Mouse (Mus musculus): Measurements from ENCODE around the gene Appbp2. TPM values are rescaled to one million over a fixed set of nuclear protein-coding genes. Genes with fewer than 3 reads are reported as not detected.
A peak's percentile ranks its signal among the peaks of the same experiment; 100 is the strongest.

Appbp2 gene
- polyA plus RNA-seq, 1 experiment from 2014 or later = 46.5 TPM

DNA sequence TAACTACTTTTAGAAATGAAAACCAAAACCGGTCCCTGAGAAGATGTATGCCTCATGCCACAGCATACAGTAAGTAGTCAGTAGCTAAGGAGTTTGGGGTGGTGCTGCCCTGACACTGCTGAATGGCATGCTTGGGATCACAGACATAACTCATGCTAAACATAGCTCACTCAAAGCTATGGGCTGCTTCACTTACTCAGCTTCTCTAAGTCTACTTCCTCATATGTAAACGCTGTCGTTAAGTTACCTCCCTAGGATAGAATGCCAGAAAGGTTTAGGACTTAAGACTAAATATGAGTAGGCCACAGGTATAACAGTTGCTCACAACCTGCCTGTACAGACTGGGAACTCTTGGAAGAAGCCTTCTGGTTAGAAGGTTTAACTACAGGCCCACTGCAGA is 20.3 kb downstream of the Appbp2 start:
- H3K36me3 ChIP-seq = peaks cover 53% of the 10 kb centered on the region

GRCm38 (mm10) chr11:85213215-85213614 is 21.7 kb downstream of the Appbp2 start:
- no peak overlapping the region for H3K4me3 ChIP-seq (replicated peaks)
- 97% methylated on average over 2 of the region's 2 CpGs for WGBS
- H3K27me3 ChIP-seq = no peaks in the 10 kb centered on the region
- no peak overlapping the region for H3K4me2 ChIP-seq (replicated peaks)
- no peaks in the 10 kb centered on the region for H3K9me3 ChIP-seq
- no peak overlapping the region for H3K9ac ChIP-seq (replicated peaks)
- no peak overlapping the region for H3K27ac ChIP-seq
- ATAC-seq = no peak
- no peaks in the 10 kb centered on the region for H3K4me1 ChIP-seq (replicated peaks)
- peaks cover 66% of the 10 kb centered on the region for H3K36me3 ChIP-seq

More for the DNA sequence above, 20.3 kb downstream of the Appbp2 start:
- H3K4me1 ChIP-seq (replicated peaks) = no peaks in the 10 kb centered on the region
- no peak overlapping the region for H3K27ac ChIP-seq
- no peak for ATAC-seq
- H3K27me3 ChIP-seq = no peaks in the 10 kb centered on the region
- no peaks in the 10 kb centered on the region for H3K9me3 ChIP-seq
- no peak overlapping the region for H3K4me3 ChIP-seq (replicated peaks)
- 95% methylated on average over 3 of the region's 3 CpGs for WGBS
- H3K9ac ChIP-seq (replicated peaks) = no peak overlapping the region
- no peak overlapping the region for H3K4me2 ChIP-seq (replicated peaks)

- Histone ChIP-seq H3K36me3 (peaks cover 83% of the 10 kb centered on the region), H3K9me3 (no peaks in the 10 kb centered on the region)
Measured at GRCm38 (mm10) chr11:85211151-85211550, 23.8 kb downstream of the Appbp2 start.

GRCm38 (mm10) chr11:85206231-85206630 is 28.7 kb downstream of the Appbp2 start:
- Histone ChIP-seq H3K27me3 (no peaks in the 10 kb centered on the region), H3K4me3 (replicated peaks) (no peak overlapping the region), H3K4me2 (replicated peaks) (no peak overlapping the region), H3K9me3 (no peaks in the 10 kb centered on the region), H3K36me3 (peaks cover 74% of the 10 kb centered on the region), H3K9ac (replicated peaks) (no peak overlapping the region), H3K4me1 (replicated peaks) (no peaks in the 10 kb centered on the region), H3K27ac (no peak overlapping the region)
- no peak for ATAC-seq

More at GRCm38 (mm10) chr11:85211151-85211550, 23.8 kb downstream of the Appbp2 start:
- WGBS = 95% methylated on average over 2 of the region's 2 CpGs
- ATAC-seq = no peak
- no peaks in the 10 kb centered on the region for H3K4me1 ChIP-seq (replicated peaks)
- no peaks in the 10 kb centered on the region for H3K27me3 ChIP-seq
- H3K27ac ChIP-seq = no peak overlapping the region
- no peak overlapping the region for H3K4me2 ChIP-seq (replicated peaks)
- H3K4me3 ChIP-seq (replicated peaks) = no peak overlapping the region
- H3K9ac ChIP-seq (replicated peaks) = no peak overlapping the region

DNA sequence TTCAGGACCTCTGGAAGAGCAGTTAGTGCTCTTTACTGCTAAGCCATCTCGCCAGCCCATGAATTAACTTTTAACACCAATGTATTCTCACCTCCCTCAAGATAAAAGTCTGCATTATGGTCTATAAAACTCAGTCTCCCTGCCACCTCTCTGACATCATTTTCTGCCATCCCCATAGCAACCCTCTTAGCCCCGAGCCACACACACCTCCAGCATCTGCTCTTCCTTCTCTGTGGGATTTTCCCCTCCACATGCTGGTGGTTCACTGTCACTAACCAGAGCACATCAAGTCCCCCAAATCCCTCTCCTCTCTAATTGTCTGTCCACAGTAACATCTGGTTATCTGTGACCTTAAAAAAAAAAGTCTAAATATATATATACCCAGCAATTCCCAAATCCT is 36.0 kb downstream of the Appbp2 start:
- H3K27ac ChIP-seq = no peak overlapping the region
- peaks cover 85% of the 10 kb centered on the region for H3K36me3 ChIP-seq
- H3K4me1 ChIP-seq (replicated peaks) = no peaks in the 10 kb centered on the region
- H3K27me3 ChIP-seq = no peaks in the 10 kb centered on the region
- whole genome bisulfite sequencing = 89% methylated on average over 2 of the region's 2 CpGs
- no peaks in the 10 kb centered on the region for H3K9me3 ChIP-seq
- no peak overlapping the region for H3K4me2 ChIP-seq (replicated peaks)
- ATAC-seq = no peak
- H3K4me3 ChIP-seq (replicated peaks) = no peak overlapping the region
- H3K9ac ChIP-seq (replicated peaks) = no peak overlapping the region

- no peak for ATAC-seq
Measured at GRCm38 (mm10) chr11:85196046-85196445, 38.9 kb downstream of the Appbp2 start.

DNA sequence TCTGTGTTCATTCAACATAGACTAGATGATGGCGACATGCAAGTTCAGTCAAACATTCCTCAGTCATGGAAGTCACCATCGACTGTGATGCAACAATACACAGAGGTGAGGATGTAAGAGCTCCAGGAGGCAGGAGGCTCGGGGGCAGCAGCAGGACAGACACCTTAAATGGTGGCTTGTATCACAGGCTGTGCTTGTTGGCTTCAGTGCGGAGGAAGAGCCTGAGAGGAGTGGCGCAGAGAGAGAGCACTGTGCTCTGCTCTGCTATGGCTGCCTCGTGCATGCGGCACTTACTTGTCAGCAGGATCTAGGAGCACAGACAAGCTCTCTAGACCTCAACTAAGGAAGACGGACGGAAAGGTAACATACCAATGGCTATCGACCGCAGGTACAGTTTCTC is 40.7 kb downstream of the Appbp2 start:
- no peak overlapping the region for H3K4me3 ChIP-seq (replicated peaks)
- H3K9ac ChIP-seq (replicated peaks) = no peak overlapping the region
- H3K9me3 ChIP-seq = no peaks in the 10 kb centered on the region
- H3K4me2 ChIP-seq (replicated peaks) = no peak overlapping the region
- no peaks in the 10 kb centered on the region for H3K27me3 ChIP-seq
- H3K4me1 ChIP-seq (replicated peaks) = no peaks in the 10 kb centered on the region
- no peak for ATAC-seq
- peaks cover 87% of the 10 kb centered on the region for H3K36me3 ChIP-seq
- 96% methylated on average over 11 of the region's 11 CpGs for WGBS
- H3K27ac ChIP-seq = no peak overlapping the region

More at GRCm38 (mm10) chr11:85196046-85196445, 38.9 kb downstream of the Appbp2 start:
- Histone ChIP-seq H3K9me3 (no peaks in the 10 kb centered on the region), H3K27me3 (no peaks in the 10 kb centered on the region), H3K4me2 (replicated peaks) (no peak overlapping the region), H3K27ac (no peak overlapping the region), H3K36me3 (peaks cover 88% of the 10 kb centered on the region), H3K4me3 (replicated peaks) (no peak overlapping the region), H3K4me1 (replicated peaks) (no peaks in the 10 kb centered on the region), H3K9ac (replicated peaks) (no peak overlapping the region)
- WGBS = 96% methylated on average over 9 of the region's 9 CpGs

- no peak overlapping the region for H3K9ac ChIP-seq (replicated peaks)
Measured at GRCm38 (mm10) chr11:85190741-85191140, 44.2 kb downstream of the Appbp2 start.

GRCm38 (mm10) chr11:85189110-85189509 is 45.8 kb downstream of the Appbp2 start:
- ATAC-seq = no peak
- H3K4me3 ChIP-seq (replicated peaks) = no peak overlapping the region
- H3K4me1 ChIP-seq (replicated peaks) = no peaks in the 10 kb centered on the region
- peaks cover 54% of the 10 kb centered on the region for H3K36me3 ChIP-seq
- no peak overlapping the region for H3K4me2 ChIP-seq (replicated peaks)
- H3K27me3 ChIP-seq = no peaks in the 10 kb centered on the region
- no peak overlapping the region for H3K27ac ChIP-seq
- 96% methylated on average over 4 of the region's 4 CpGs for WGBS
- H3K9ac ChIP-seq (replicated peaks) = no peak overlapping the region
- no peaks in the 10 kb centered on the region for H3K9me3 ChIP-seq

More at GRCm38 (mm10) chr11:85190741-85191140, 44.2 kb downstream of the Appbp2 start:
- Histone ChIP-seq H3K4me2 (replicated peaks) (no peak overlapping the region), H3K27me3 (no peaks in the 10 kb centered on the region), H3K4me1 (replicated peaks) (no peaks in the 10 kb centered on the region), H3K27ac (no peak overlapping the region), H3K9me3 (no peaks in the 10 kb centered on the region), H3K4me3 (replicated peaks) (no peak overlapping the region), H3K36me3 (peaks cover 70% of the 10 kb centered on the region)
- ATAC-seq = no peak
- 97% methylated on average over 12 of the region's 12 CpGs for WGBS

DNA sequence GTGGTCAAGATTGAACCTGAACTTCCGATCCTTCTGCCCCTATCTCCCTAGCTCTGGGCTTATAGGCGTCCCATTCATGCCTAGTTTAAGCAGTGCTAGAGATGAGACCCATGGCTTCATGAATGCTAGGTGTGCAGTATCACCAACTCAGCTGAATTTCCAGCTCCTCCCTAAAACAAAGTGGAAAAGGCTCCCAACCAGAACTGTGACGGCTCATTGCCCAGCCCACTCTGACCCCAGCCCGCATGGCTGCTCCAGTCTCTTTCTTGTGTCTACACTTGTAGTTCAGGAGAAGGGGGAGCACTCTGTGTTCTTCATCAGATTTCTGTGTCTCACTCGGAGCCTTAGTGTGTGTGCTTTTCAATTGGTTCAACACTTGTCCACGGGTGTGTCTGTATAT is 50.1 kb downstream of the Appbp2 start:
- H3K9ac ChIP-seq (replicated peaks) = no peak overlapping the region
- ATAC-seq = no peak
- 87% methylated on average over 6 of the region's 6 CpGs for WGBS

DNA sequence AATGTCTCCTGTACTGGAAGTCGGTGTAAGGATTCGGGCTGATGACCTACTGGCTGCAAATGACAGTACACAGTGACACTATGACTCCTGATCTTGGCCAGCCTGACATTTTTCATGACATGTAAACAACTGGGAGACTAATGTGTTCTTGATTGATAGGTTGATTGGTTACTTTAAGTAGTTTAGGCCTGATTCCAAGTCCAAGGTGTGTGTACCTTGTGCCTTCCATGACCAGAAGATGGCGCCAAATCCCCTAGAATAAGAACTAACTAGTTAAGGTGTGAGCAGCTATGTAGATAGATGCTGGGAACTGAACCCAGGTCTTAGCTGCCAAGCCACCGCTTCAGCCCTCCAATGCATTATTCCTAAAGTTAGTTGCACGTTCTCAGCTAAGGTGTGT is 50.8 kb downstream of the Appbp2 start:
- no peak overlapping the region for H3K27ac ChIP-seq
- H3K36me3 ChIP-seq = peaks cover 9% of the 10 kb centered on the region
- no peaks in the 10 kb centered on the region for H3K9me3 ChIP-seq
- no peak overlapping the region for H3K4me3 ChIP-seq (replicated peaks)
- H3K4me2 ChIP-seq (replicated peaks) = no peak overlapping the region
- no peaks in the 10 kb centered on the region for H3K27me3 ChIP-seq
- peaks cover 8% of the 10 kb centered on the region; the same call in 1 of the 2 replicates for H3K4me1 ChIP-seq (replicated peaks)
- no peak overlapping the region for H3K9ac ChIP-seq (replicated peaks)
- ATAC-seq = no peak
- WGBS = 65% methylated on average over 5 of the region's 5 CpGs

More for the DNA sequence above, 50.1 kb downstream of the Appbp2 start:
- H3K36me3 ChIP-seq = peaks cover 16% of the 10 kb centered on the region
- H3K4me2 ChIP-seq (replicated peaks) = no peak overlapping the region
- H3K4me3 ChIP-seq (replicated peaks) = no peak overlapping the region
- peaks cover 8% of the 10 kb centered on the region; the same call in 1 of the 2 replicates for H3K4me1 ChIP-seq (replicated peaks)
- H3K27me3 ChIP-seq = no peaks in the 10 kb centered on the region
- no peaks in the 10 kb centered on the region for H3K9me3 ChIP-seq
- H3K27ac ChIP-seq = no peak overlapping the region

GRCm38 (mm10) chr11:85183284-85183779 is 51.6 kb downstream of the Appbp2 start:
- Histone ChIP-seq H3K4me2 (replicated peaks) (peak overlapping the region; percentile 55), H3K9me3 (no peaks in the 10 kb centered on the region), H3K4me1 (replicated peaks) (peaks cover 8% of the 10 kb centered on the region; the same call in 1 of the 2 replicates), H3K4me3 (replicated peaks) (peak overlapping the region; percentile 35), H3K27ac (peak overlapping the region; percentile 64), H3K27me3 (no peaks in the 10 kb centered on the region), H3K36me3 (peaks cover 2% of the 10 kb centered on the region; the same call in 1 of the 2 replicates), H3K9ac (replicated peaks) (peak overlapping the region; percentile 55)
- 29% methylated on average over 13 of the region's 13 CpGs for WGBS
- peak; percentile 49 for ATAC-seq
